Mouse (Mus musculus) heart, embryonic 16.5 days (tissue): Measurements from ENCODE around the gene Hivep3. TPM values are rescaled to one million over a fixed set of nuclear protein-coding genes. Genes with fewer than 3 reads are reported as not detected.

Source experiments
- ATAC-seq: fragments of 200-750 bp; cut with Nextera tagmentation; replicated peaks from 2 replicates; pipeline ENCODE4 v1.8.0; 2017; ENCODE audit warnings: moderate number of reproducible peaks; ENCODE audit not compliant: insufficient read depth, low FRiP score; ENCODE audit errors: extremely low read depth
- H3K27ac ChIP-seq: fragments of 300-500 bp; sonication (generic); 2 replicates; pipeline ENCODE4 v1.5.1; 2014; ENCODE audit warnings: mild to moderate bottlenecking, low read length, control low read depth, moderate library complexity
- H3K27me3 ChIP-seq: fragments of 300-500 bp; sonication (generic); 2 replicates; pipeline ENCODE4 v1.6.1; 2014; ENCODE audit warnings: low read length, mixed read lengths; ENCODE audit not compliant: control insufficient read depth, insufficient read depth
- H3K36me3 ChIP-seq: fragments of 300-500 bp; sonication (generic); 2 replicates; pipeline ENCODE4 v1.6.1; 2014; ENCODE audit not compliant: control insufficient read depth, insufficient read depth
- H3K4me1 ChIP-seq: fragments of 300-500 bp; sonication (generic); 2 replicates; pipeline ENCODE4 v1.6.1; 2014; ENCODE audit warnings: low read length, mixed read lengths; ENCODE audit not compliant: control insufficient read depth, insufficient read depth
- H3K4me2 ChIP-seq: fragments of 300-500 bp; sonication (generic); 2 replicates; pipeline ENCODE4 v1.6.1; 2014; ENCODE audit warnings: low read depth, mild to moderate bottlenecking, control low read depth, low read length
- H3K4me3 ChIP-seq: fragments of 300-500 bp; sonication (generic); 2 replicates; pipeline ENCODE4 v1.5.1; 2014; ENCODE audit warnings: mild to moderate bottlenecking, control low read depth, low read length
- H3K9ac ChIP-seq: fragments of 300-500 bp; sonication (generic); 2 replicates; pipeline ENCODE4 v1.6.1; 2014; ENCODE audit warnings: low read length, control low read depth
- H3K9me3 ChIP-seq: fragments of 300-500 bp; sonication (generic); replicated peaks from 2 replicates; pipeline ENCODE4 v1.6.1; 2016; ENCODE audit warnings: low read length; ENCODE audit not compliant: control insufficient read depth
- WGBS: fragments of 180-500 bp; shearing (Covaris S2); extraction: QIAGEN DNeasy Blood & Tissue Kit; methylation state at CpG from one replicate; pipeline ENCODE4 v1.1.7; 2014; 5-methylcytosine and 5-hydroxymethylcytosine counted together
- polyA plus RNA-seq: library from polyadenylated mRNA; unstranded; fragments of >200 nt; fragmentation: Nextera tagmentation; extraction: Ambion mirVana; gene quantifications from 2 replicates; pipeline ENCODE4 v1.2.1, GENCODE M21; 2015

The Hivep3 gene
- polyA plus RNA-seq, 1 experiment from 2014 or later, result 9.4 TPM

DNA sequence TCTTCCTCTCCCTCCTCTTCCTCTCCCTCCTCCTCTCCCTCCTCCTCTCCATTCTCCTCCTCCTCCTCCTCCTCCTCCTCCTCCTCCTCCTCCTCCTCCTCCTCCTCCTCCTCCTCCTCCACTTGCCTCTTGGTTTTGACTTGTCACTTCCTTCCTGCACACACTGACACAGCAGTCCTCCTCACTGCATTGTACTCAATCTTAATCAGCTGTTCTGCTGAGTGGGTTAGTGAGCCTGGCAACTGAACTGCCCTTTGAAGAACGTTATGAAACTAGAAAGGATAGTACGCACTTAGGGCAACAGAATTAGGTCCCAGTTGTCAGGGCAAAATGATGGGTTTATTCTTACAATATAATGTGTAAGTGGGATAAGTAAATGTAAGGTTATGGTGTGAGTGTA lies 73.8 kb downstream of the Hivep3 start:
- WGBS, result 39% methylated on average over 2 of the region's 2 CpGs
- H3K27me3 ChIP-seq, result no peaks in the 10 kb centered on the region
- no peak overlapping the region for H3K27ac ChIP-seq
- H3K9me3 ChIP-seq, result 0 out of 2 replicates have a peak, but pooled peaks cover 2% of the 10 kb centered on the region
- H3K36me3 ChIP-seq, result no peaks in the 10 kb centered on the region
- no peaks in the 10 kb centered on the region for H3K4me1 ChIP-seq
- no peak overlapping the region for H3K9ac ChIP-seq
- H3K4me2 ChIP-seq, result no peak overlapping the region
- H3K4me3 ChIP-seq, result no peak overlapping the region
- ATAC-seq, result no peak

DNA sequence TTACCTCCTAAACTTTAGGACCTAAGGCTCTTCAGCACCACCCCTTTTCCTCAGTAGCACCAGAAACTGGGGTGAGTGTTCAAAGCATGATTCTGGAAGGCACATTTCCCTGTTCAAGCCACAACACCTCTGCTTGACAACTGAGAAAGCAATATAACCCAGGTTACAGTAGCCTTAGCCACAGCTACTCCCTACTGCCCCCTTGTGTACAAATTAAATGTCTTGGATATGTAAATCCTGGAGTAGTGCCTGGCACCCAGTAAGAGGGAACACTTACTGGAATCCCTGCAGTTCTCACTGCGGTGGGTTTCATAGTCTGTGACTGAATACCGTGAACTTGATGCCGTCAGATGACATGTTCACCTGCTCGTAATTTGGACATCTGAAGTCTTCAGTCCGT lies 75.7 kb downstream of the Hivep3 start:
- Histone ChIP-seq H3K9me3 (no peaks in the 10 kb centered on the region), H3K27me3 (no peaks in the 10 kb centered on the region; the same call in none of the 2 replicates), H3K27ac (no peak overlapping the region), H3K4me3 (no peak overlapping the region), H3K4me2 (no peak overlapping the region), H3K9ac (no peak overlapping the region), H3K36me3 (no peaks in the 10 kb centered on the region), H3K4me1 (peaks cover 10% of the 10 kb centered on the region; the same call in 1 of the 2 replicates)
- 0 out of 2 replicates have a peak, but pooled peaks have one; percentile 37 for ATAC-seq
- WGBS, result 34% methylated on average over 5 of the region's 5 CpGs

DNA sequence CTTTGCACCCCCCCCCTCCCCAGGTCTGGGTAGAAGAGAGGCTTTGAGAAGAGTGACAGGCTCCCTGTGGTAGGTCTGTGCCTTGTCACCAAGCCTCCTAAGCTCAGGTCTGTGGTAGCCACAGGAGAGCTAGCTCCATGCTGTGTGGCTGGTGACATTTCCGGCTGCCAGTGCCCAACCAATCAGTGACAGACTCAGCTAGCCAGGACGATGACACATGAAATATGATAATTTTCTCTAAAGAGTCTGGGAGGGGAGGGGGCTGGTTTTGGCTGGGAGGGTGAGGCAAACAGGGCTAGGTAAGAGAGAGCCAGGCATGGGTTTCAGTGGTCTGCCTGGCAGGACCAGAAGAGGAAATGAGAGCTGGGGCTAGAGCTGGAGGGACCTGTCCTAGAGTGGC lies 79.2 kb downstream of the Hivep3 start:
- H3K4me3 ChIP-seq, result no peak overlapping the region
- no peak overlapping the region for H3K9ac ChIP-seq
- H3K27me3 ChIP-seq, result no peaks in the 10 kb centered on the region; the same call in none of the 2 replicates
- 22% methylated on average over 2 of the region's 2 CpGs for WGBS
- no peak for ATAC-seq
- no peak overlapping the region for H3K27ac ChIP-seq
- H3K9me3 ChIP-seq, result no peaks in the 10 kb centered on the region
- no peak overlapping the region for H3K4me2 ChIP-seq
- H3K4me1 ChIP-seq, result peaks cover 29% of the 10 kb centered on the region
- H3K36me3 ChIP-seq, result no peaks in the 10 kb centered on the region

DNA sequence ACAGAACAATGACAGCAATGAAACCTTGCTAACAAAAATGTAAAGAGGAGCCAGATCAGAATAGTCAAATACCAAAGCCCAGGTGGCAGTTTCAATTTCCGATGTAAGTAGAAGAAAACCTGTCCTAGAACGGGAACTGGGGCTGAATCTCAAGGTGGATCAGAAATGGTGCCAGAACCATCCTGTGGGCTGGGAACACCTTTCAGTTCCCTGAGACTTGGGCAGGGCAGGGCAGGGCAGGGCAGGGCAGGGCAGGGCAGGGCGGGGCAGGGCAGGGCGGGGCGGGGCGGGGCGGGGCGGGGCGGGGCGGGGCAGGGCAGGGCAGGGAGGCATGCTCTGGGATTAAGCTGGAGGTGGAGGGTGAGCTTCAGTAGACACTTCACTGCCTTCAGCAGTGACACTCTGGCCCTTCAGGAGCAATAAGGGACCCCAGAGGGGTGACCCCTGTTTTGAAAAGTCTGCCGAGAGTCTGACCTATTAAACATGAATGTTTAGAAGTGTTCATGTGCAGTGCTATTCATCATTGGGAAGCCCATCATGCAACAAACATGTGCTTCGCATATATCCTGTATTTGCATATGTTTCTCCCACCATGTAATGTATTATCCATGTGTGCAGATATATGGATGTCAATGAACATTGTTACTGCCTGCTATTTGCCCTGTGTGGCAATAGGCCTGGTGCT lies 80.1 kb downstream of the Hivep3 start:
- Histone ChIP-seq H3K9me3 (no peaks in the 10 kb centered on the region), H3K4me3 (peak overlapping the region; percentile 68; the same call in 1 of the 2 replicates), H3K27ac (no peak overlapping the region), H3K9ac (no peak overlapping the region), H3K36me3 (no peaks in the 10 kb centered on the region), H3K4me1 (peaks cover 29% of the 10 kb centered on the region), H3K4me2 (peak overlapping the region; percentile 78), H3K27me3 (no peaks in the 10 kb centered on the region; the same call in none of the 2 replicates)
- WGBS, result 12% methylated on average over 12 of the region's 12 CpGs
- ATAC-seq, result peak; percentile 65

DNA sequence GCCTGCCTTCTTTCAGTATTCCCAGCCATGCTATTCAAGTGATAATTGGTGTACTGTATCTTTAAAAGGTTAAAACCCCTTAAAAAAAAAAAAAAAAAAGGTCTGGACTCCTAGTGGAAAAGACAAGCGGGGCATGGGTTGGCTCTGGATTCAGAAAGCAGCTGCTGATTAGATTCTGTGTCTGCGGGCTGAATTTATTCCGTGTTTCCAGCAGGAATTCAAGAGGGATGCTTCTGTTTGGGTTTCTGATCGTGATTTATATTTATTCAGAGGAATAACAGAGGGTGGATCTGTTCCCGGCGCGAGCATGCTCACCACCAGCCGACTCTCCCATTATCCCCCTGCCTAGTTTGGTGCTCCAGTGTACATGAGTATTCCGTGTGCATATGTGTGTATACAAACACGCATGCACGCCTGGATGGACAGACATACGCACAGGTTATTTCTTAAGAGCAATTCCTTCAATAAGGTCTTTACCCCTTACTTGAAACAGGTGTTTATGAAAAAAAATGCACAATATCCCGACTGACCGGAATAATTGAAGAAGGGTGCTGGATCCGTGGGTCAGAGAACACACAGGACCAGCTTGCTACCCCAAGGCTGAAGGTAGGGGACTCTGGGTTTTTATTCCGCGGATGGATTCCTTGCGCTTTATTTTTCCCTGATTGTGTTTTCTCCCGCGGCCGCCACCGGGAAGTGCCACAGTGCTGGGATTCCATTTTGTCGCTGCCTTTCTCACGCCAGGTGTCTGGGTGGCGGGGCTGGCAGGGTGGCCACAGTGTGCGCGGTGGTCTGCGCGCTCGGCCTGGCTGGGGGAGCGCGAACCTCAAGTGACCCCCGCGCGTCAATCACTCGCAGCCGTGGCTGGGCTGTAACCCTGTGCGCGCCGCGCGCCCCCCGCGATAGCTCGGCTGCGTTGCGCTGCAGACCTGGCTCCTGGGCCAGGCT lies 80.9 kb downstream of the Hivep3 start:
- H3K4me2 ChIP-seq, result peak overlapping the region; percentile 78
- 2% methylated on average over 47 of the region's 47 CpGs for WGBS
- H3K4me3 ChIP-seq, result peak overlapping the region; percentile 68
- ATAC-seq, result peak; percentile 33; the same call in 1 of the 2 replicates
- peak overlapping the region; percentile 79 for H3K9ac ChIP-seq
- H3K27me3 ChIP-seq, result no peaks in the 10 kb centered on the region; the same call in none of the 2 replicates
- peak overlapping the region; percentile 20; the same call in 1 of the 2 replicates for H3K27ac ChIP-seq
- H3K4me1 ChIP-seq, result peaks cover 29% of the 10 kb centered on the region
- no peaks in the 10 kb centered on the region for H3K9me3 ChIP-seq
- H3K36me3 ChIP-seq, result no peaks in the 10 kb centered on the region

DNA sequence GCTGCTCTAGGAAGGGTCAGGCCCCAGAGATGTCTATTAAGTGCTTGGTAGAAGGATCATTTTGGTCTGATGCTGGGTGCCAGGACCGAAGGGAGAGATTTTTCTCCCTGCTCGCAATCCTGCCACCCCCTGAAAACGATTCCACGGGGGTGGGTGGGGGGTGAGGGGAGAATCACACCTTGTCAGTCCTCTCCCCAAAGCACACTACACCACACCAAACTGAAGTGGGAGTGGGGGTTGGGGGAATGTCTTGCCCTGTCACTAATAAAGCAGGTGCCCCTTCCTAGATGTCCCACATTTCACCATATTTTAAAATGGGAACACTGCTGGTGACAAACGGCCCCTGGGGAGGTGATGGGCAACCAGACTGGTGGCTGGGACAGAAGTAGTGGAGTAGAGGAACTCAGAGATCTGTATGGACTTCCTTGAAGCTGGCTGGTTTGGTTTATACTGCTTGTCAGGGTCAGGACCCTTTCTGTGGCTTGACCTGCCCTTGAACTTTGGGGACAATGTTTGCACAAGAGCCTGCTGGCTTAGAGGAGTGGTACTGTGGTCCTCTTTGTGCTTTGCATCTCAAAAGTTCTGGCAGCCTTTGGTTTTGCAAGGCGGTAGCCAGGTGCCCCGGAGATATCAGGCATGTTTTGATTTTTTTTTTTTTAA lies 81.7 kb downstream of the Hivep3 start:
- Histone ChIP-seq H3K4me3 (peak overlapping the region; percentile 68), H3K4me2 (peak overlapping the region; percentile 78), H3K9ac (peak overlapping the region; percentile 79), H3K36me3 (no peaks in the 10 kb centered on the region), H3K27me3 (no peaks in the 10 kb centered on the region; the same call in none of the 2 replicates), H3K4me1 (peaks cover 29% of the 10 kb centered on the region), H3K27ac (no peak overlapping the region; the same call in 1 of the 2 replicates), H3K9me3 (no peaks in the 10 kb centered on the region)
- 11% methylated on average over 7 of the region's 7 CpGs for WGBS
- ATAC-seq, result no peak

DNA sequence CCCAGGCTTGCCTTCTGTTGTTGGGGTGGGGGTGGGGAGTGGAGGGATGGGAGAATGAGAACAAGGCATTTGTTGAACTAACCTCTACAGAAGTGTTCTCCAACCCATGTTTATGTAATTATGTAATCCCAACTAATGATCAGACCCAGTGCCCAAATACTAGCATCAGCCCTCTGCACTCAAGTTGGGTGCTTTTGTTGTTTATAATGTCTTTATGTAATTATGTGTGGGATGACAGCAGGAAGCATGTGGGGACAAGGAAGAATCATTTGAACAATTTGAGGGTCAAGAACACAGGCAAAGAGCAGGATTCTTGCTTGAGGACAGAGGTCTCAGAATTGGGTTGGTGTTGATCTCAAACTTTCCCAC lies 82.2 kb downstream of the Hivep3 start:
- ATAC-seq, result no peak
- peaks cover 29% of the 10 kb centered on the region for H3K4me1 ChIP-seq

DNA sequence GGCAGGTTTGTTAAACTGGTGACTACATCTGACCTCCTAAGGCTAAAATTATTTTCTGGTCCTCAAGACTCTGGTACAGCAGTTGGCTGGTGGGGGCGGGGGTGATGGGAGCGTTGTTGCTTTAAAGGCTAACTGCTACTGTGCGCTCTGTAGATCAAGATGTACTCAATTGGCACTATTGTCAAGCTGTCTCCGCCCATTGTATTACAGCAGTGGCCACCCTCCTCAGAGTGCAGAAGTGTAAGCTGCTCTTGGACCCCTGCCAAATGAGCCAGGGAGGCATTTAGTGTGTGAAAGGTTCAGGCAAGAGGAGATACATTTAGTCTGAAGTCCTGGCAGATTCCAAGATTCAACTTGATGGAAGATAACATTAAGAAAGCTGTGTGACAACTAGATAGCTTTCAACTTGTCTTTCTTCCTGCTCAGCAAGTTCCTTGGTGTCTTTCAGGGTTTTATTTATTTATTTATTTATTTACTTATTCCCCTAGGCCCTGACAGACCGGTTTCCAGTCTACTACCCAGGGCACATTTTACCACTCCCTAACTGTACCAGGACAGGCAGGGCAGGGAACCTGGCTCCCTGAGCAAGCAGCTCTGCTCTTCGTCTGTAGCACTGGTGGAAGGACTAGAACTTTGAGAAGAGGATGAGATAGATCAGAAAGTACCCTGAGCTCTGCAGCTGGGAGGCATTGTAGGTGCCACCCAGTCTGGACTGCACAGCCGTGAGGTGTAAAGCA lies 83.2 kb downstream of the Hivep3 start:
- Histone ChIP-seq H3K27me3 (no peaks in the 10 kb centered on the region; the same call in none of the 2 replicates), H3K9ac (no peak overlapping the region), H3K4me2 (peak overlapping the region; percentile 7; the same call in 1 of the 2 replicates), H3K4me1 (peaks cover 29% of the 10 kb centered on the region), H3K27ac (peak overlapping the region; percentile 75), H3K9me3 (no peaks in the 10 kb centered on the region), H3K4me3 (no peak overlapping the region), H3K36me3 (no peaks in the 10 kb centered on the region)
- peak; percentile 64 for ATAC-seq
- 28% methylated on average over 7 of the region's 7 CpGs for WGBS

More for the DNA sequence above, 82.2 kb downstream of the Hivep3 start:
- Histone ChIP-seq H3K4me2 (no peak overlapping the region), H3K9me3 (no peaks in the 10 kb centered on the region), H3K27me3 (no peaks in the 10 kb centered on the region; the same call in none of the 2 replicates), H3K4me3 (no peak overlapping the region), H3K9ac (no peak overlapping the region), H3K36me3 (no peaks in the 10 kb centered on the region), H3K27ac (no peak overlapping the region)
